Mouse (Mus musculus): ENCODE results near the gene Cachd1.

Cachd1 gene

GRCm38 (mm10) chr4:101046576-101046975, 270.1 kb downstream of the Cachd1 start:
- no peak for DNase-seq (ENCODE audit: low read depth, low spot score)

GRCm38 (mm10) chr4:101062146-101062545, 285.7 kb downstream of the Cachd1 start:
- DNase-seq (ENCODE audit: low read depth, low spot score) = no peak

DNA sequence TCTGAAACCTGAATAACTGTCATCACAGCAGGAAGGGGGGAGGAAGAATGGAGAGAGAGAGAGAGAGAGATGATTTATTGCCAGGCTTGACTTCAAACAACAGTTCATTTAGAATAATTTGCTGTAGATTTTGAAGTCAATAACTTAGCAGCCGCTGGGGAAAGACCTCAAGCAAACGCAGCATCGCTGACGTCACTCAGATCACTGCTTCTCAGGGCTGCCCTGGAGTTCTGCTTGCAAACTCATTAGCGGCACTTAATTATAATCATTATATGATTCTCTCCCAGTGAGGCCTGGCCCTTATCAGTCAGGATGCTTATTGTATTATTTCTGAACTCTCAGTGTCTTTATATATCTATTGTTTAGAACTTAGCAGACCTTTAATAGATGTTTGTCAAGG, 289.9 kb downstream of the Cachd1 start:
- no peak for DNase-seq (ENCODE audit: low read depth, low spot score)

DNA sequence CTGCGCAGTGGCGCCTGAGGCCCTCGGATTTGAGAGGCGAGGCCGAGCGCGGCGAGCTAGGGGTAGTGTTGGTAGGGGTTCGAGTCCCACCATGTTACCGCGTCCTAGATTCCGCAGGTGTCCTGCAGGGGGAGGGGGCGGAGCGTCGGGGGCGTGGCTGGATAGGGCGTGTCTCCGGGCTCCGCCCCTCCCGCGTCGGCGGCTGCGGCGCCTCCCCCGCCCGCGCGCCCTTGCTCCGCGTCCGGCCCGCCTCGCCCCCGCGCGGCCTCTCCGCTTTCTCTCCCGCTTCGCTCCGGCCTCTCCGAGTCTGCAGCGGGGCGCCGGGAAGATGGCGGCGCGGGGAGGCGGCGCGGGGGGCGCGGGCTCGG, 292.3 kb downstream of the Cachd1 start, which contains the start of gene Raver2:
Gene Raver2 (plus strand): TSS at position 198 of the 368 bp plus-strand sequence.
- DNase-seq (ENCODE audit: low read depth, low spot score) = no peak

DNA sequence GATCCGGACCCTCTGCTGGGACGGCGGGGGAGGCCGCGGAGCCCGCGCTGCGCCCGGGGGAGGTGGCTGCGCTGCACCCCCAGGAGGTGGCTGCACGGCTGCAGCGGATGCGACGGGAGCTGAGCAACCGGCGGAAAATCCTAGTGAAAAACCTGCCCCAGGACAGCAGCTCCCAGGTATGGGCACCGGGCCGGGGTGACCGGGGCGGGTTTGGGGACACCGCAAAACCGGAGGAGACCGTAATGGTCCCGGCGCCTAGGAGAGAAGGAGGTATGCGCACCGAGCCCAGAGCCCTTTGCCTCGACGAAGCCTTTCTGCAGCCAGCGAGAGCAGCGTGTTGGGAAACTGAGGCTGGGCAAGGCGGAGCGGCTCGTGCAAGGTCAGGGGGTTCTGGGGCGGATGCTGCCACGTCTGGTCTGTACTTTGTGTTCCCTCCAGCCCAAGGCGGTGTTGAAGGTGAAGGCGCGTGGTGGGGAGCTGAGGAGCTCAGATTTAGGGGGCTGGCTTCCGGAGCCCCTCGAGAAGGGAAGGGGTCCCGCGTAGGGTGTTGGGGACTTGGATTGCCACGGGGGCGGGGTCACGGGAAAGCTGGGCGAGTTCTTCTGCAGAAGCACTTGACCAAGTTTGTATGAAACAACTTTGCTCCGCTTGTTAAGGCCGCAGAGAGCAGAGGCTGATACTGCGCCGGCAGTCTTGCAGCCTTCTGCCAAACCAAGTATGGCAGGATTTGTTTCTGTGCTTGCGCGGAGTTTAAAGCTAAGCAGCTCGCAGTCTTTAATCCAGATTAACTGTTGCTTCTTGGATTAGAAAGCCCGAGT, 292.9 kb downstream of the Cachd1 start:
- DNase-seq (ENCODE audit: low read depth, low spot score) = no peak

DNA sequence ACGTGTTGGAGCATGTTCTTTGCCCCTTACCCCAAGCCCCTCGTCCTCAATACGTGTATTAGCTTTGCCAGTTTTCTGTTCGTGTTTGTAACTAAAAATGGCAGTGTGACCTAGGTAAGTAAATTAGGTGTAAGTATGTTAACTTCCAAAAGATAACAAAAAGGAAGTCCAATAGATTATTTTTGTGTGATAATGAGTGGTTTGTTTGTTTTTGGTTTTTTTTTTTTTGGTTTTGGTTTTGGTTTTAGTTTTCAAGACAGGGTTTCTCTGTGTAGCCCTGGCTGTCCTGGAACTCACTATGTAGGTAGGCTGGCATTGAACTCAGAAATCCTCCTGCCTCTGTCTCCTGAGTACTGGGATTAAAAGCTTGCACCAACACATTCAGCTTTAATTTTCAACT, 295.1 kb downstream of the Cachd1 start:
- DNase-seq (ENCODE audit: low read depth, low spot score) = no peak

DNA sequence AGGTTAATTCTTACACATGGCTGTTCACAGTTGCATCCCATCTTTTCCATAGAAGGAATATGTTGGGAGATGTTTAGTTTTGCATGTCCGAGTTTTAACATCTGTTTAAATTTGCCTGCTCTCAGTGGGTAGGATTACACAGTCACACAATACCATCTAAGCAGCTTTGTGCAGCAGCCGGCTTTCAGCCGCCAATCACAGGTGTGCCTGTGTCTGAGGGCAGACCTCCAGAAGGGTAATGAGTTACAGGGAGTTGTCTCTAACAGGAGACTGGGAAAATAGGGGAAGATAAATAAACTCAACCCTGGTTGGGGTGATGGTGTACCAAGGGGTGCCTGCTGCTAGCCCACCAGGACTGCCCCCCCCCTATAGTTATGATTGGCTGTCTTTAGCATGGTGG, 299.9 kb downstream of the Cachd1 start:
- no peak for DNase-seq (ENCODE audit: low read depth, low spot score)
